Mouse (Mus musculus) erythroblast, embryonic 14.5 days (primary cell): ENCODE measurements at regions not wholly inside any gene's neighbourhood (a gene's known extent, or its start where the extent isn't known, plus 50 kb on each side); places are given as distances from the start of the nearest gene placed in this dataset.

Experiments used
- GATA1 ChIP-seq: IDR thresholded peaks from 2 replicates; pipeline ENCODE4 v1.6.1; 2012; ENCODE audit warnings: low read length, inconsistent platforms, mixed read lengths
- TAL1 ChIP-seq: IDR thresholded peaks from 3 replicates; pipeline ENCODE4 v1.6.1; 2012; ENCODE audit warnings: low read length, inconsistent platforms, mixed read lengths

- TF ChIP-seq GATA1, result no peak
- TF ChIP-seq TAL1, result no peak
These were observed 278.7 kb downstream of the Cenpw start for GRCm38 (mm10) chr10:29921658-29922057.
